Mouse (Mus musculus) neural tube, embryonic 11.5 days (tissue): ENCODE results near the gene Cox20. TPM values are rescaled to one million over a fixed set of nuclear protein-coding genes. Genes with fewer than 3 reads are reported as not detected.

Experiments used
- microRNA-seq: library from miRNA; unstranded; fragments of <30 nt; microRNA quantifications from one replicate; pipeline ENCODE4, GENCODE M21; 2016
- polyA plus RNA-seq: library from polyadenylated mRNA; unstranded; fragments of >200 nt; fragmentation: Nextera tagmentation; extraction: Ambion mirVana; gene quantifications from 2 replicates; pipeline ENCODE4 v1.2.1, GENCODE M21; 2014

Gene Cox20
- polyA plus RNA-seq, 1 experiment from 2014 or later: 104 TPM

Small RNA genes lying within 50 kb of the gene (microRNA-seq; reads per million reads assigned to microRNA genes)
- gene Gm27458: not detected

Other genes starting within 250 kb of the Cox20 start
- 17.8 and 18.0 TPM in 2 replicates for gene Desi2, start 131.7 kb upstream of the Cox20 start, polyA plus RNA-seq
- 801 and 816 TPM in 2 replicates for gene Hnrnpu, start 18.7 kb downstream of the Cox20 start, polyA plus RNA-seq
- 6.8 and 9.5 TPM in 2 replicates for gene Efcab2, start 87.0 kb downstream of the Cox20 start, polyA plus RNA-seq
- 6.5 and 8.4 TPM in 2 replicates for gene Kif26b, start 210.0 kb downstream of the Cox20 start, polyA plus RNA-seq